Mouse (Mus musculus) stomach, postnatal 0 days (tissue): Measurements from ENCODE around the gene Gm5767.

Source experiments
- CTCF ChIP-seq: IDR thresholded peaks from 2 replicates; pipeline ENCODE4 v1.5.1; 2016; ENCODE audit warnings: antibody characterized with exemption, low read depth, mild to moderate bottlenecking, moderate library complexity
- EP300 ChIP-seq: optimal IDR thresholded peaks from 2 replicates; pipeline ENCODE3; 2016; ENCODE audit warnings: antibody characterized with exemption

GRCm38 (mm10) chr16:8715513-8716080 is 35.0 kb downstream of the Gm5767 start:
- TF ChIP-seq CTCF (no peak), EP300 (no peak)
